Mouse (Mus musculus): ENCODE measurements around the gene Gnb5.

- TF ChIP-seq CTCF (IDR thresholded peaks at IDR 0.05; ENCODE audit: low read depth): peak; percentile 90
- TF ChIP-seq EP300 (optimal IDR thresholded peaks at IDR 0.05): no peak
These were observed 23.3 kb upstream of the Gnb5 start for GRCm38 (mm10) chr9:75282830-75283229.

Data from stomach, postnatal 0 days (tissue).